Mouse (Mus musculus) left cerebral cortex, adult 2 months (tissue): ENCODE measurements at regions not wholly inside any gene's neighbourhood (a gene's known extent, or its start where the extent isn't known, plus 50 kb on each side); places are given as distances from the start of the nearest gene placed in this dataset.
A peak's percentile ranks its signal among the peaks of the same experiment; 100 is the strongest.

Experiments
- DNase-seq, 2 experiments: peaks; one replicate each; pipeline ENCODE4 v3.0.0; 2021 to 2022; ENCODE audit warnings: low spot score in 2 of 2, mixed read lengths in 1 of 2; ENCODE audit errors: extremely low spot score in 1 of 2
- H3K27ac ChIP-seq: fragments of 200-600 bp; 2 replicates; pipeline ENCODE4 v1.8.1; 2022
- H3K4me3 ChIP-seq: fragments of 200-600 bp; 2 replicates; pipeline ENCODE4 v1.8.1; 2022
- CTCF ChIP-seq: fragments of 200-600 bp; IDR thresholded peaks from 2 replicates; pipeline ENCODE4 v1.8.1; 2022; ENCODE audit warnings: antibody characterized with exemption, mild to moderate bottlenecking, moderate library complexity
- intact Hi-C: fragments of 180-260 bp; cut with DNase I; formaldehyde crosslinking; loops from one replicate; pipeline ENCODE4 v1.15.1; 2025

DNA sequence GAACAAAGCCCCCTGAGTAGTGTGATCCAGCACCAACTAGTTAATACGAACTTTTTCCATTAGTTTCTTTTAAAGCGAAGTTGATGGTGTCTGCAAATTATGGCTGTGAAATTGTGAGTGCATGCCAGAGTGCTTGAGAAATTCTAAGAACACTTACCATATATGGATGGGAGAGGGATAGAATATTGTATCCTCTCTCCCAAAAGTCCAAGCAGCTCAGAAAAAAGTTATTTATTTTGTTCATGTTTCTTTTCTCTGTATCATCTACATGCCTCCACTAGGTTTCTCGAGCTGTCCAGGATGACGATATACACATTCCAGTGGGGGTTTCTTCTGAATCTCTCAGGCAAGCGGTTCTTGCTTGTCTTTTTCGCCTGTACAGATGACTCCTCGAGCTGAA, 232.2 kb upstream of the Adra1b start:
- intact Hi-C loops: no loop called here
- no peak overlapping the region for H3K27ac ChIP-seq
- no peak for DNase-seq
- TF ChIP-seq CTCF: no peak
- no peak overlapping the region for H3K4me3 ChIP-seq

DNA sequence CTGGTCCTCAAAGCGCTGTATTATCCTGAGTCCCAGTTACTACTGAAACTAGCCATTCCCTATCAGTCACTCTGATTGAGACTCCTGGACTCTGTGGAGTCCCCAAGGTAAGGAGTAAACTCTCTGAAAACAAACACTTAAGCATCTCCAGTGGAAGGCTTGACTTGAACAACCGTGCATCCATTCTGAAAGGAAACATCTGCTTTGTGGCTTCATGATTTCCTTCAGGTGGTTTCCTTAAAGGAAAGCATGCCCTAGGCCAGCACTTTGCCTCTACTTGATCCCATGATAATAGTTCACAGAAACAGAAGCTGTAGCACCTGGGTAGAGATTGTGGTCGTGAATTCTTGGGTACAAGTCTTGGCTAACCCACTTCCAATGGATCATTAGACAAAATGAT, 235.0 kb upstream of the Adra1b start:
- no peak for TF ChIP-seq CTCF
- Histone ChIP-seq H3K27ac (no peak overlapping the region), H3K4me3 (no peak overlapping the region)
- DNase-seq: no peak
- intact Hi-C loops: no loop called here

DNA sequence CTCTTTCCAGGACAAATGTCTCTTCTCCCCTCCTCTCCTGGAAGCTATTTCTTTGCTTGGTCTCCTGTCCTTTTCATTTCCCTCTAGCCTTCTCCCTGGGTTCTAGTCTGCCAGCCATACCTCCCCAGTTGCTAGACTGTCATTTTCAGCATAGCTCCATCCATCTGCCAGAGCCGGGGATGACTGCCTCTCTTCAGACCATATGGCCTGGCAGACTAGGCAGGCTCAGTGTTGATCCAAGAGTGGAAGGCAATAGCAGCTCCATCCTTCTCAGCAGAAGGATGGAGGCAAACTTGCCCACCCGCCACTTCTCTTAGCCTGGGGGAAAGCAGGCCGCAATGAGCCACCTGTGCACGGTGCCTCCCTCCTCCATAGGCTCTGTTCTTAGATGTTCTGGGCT, 242.0 kb upstream of the Adra1b start:
- DNase-seq: peak in 1 of 2 experiments; percentile 13
- no peak overlapping the region for H3K4me3 ChIP-seq
- no peak for TF ChIP-seq CTCF
- no peak overlapping the region for H3K27ac ChIP-seq
- intact Hi-C loops: loop anchor here (10.0 kb wide), 1 partner anchor 258 kb away; no protein-coding TSS in a partner anchor

DNA sequence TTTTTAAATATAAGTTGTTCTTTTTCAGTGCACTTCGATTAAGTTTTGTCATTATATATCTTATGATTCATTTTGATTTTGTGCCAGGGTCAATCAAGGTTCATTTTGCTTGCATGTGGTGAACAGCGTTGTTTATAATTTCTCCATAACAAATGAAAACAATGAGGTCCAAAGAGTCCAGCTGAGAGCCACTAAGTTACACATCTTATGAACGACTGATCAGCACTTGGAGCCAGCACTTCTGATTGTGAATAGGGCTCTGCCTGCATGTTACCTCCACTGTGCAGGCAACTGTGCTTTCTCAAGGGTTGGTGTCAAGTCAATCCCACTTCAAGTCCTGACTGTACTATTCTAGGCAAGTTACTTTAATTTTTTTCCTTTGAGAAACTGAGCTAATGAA, 243.5 kb upstream of the Adra1b start:
- no peak for TF ChIP-seq CTCF
- no peak for DNase-seq
- intact Hi-C loops: loop anchor here (10.0 kb wide), 1 partner anchor 260 kb away; no protein-coding TSS in a partner anchor
- Histone ChIP-seq H3K27ac (no peak overlapping the region), H3K4me3 (no peak overlapping the region)

DNA sequence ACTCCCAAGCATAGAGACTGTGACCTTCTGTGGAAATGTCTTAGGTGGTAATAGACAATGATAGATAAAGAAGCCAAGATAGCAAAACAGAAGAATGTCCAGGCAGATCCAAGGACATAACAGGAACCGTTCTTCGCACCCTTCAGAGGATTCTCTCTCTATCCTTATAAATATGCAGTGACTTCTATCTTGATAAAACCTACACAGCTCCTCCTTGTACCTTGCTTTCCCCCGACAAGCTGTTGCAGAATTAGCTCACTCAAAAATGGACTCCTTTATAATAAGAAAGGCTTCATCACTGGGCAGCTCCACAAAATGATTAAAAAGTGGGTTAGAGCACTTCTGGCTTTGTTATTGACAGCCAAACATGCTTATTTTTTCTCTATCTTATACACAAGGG, 245.4 kb upstream of the Adra1b start:
- no peak for TF ChIP-seq CTCF
- no peak overlapping the region for H3K4me3 ChIP-seq
- intact Hi-C loops: loop anchor here (10.0 kb wide), 1 partner anchor 262 kb away; no protein-coding TSS in a partner anchor
- DNase-seq: no peak
- no peak overlapping the region for H3K27ac ChIP-seq

DNA sequence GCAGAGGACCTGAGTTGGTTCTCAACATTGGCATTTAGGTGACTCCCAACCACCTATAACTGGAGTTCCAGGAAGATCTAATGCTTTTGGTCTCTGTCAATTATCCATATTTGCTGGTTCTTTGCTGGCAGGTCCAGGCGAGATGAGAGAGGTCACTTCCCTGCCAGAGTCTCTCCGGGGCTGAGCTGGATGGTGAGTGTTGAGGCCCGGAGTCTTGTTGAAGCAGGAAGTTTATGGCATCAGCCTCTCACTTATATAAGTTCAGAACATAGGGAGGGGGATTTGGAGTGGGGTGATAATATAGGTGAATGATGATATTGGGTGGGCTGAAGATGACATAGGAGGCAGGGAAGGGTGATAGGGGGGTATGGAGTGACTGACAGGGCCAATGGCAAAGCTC, 246.3 kb upstream of the Il12b start:
- Histone ChIP-seq H3K27ac (no peak overlapping the region), H3K4me3 (no peak overlapping the region)
- intact Hi-C loops: no loop called here
- no peak for DNase-seq
- TF ChIP-seq CTCF: no peak

DNA sequence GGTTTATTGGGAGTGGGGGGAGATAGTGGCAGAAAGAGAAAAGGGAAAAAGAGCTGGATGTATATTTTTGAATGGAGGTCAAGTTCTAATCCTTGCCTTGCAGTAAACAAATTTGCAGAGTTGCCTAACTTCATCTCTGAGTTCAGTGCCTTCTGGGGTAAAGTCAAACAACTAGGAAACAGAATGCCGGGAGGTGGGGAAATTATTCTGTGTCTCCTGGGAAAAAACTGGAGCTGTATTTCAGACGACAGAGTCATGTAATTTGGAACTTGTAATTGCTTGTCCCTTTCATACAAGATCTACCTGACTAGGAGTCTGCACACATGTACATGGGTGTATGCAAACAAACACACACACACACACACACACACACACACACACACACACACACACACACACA, 244.3 kb upstream of the Il12b start:
- no peak for TF ChIP-seq CTCF
- no peak for DNase-seq
- Histone ChIP-seq H3K4me3 (no peak overlapping the region), H3K27ac (no peak overlapping the region)
- intact Hi-C loops: no loop called here

DNA sequence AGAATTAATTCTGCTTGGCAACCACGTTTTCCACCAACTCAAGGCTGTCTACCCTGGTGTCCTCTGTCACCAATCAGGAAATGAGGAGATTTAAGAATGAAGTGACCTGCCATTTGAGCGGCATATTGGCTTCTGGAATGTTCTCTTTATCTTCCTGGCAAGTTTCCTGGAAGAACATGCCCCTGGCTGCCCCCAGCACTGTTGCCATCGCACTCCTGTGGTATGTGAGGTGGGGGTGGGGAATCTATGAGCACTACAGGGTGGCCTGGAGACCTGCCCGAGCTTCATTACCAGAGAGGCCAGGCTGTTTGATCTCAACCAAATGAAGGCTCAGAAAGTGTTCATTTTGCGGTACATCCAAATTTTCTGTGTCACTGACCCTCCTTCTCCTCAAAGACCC, 243.8 kb upstream of the Il12b start:
- Histone ChIP-seq H3K27ac (no peak overlapping the region), H3K4me3 (no peak overlapping the region)
- no peak for DNase-seq
- intact Hi-C loops: no loop called here
- TF ChIP-seq CTCF: no peak

DNA sequence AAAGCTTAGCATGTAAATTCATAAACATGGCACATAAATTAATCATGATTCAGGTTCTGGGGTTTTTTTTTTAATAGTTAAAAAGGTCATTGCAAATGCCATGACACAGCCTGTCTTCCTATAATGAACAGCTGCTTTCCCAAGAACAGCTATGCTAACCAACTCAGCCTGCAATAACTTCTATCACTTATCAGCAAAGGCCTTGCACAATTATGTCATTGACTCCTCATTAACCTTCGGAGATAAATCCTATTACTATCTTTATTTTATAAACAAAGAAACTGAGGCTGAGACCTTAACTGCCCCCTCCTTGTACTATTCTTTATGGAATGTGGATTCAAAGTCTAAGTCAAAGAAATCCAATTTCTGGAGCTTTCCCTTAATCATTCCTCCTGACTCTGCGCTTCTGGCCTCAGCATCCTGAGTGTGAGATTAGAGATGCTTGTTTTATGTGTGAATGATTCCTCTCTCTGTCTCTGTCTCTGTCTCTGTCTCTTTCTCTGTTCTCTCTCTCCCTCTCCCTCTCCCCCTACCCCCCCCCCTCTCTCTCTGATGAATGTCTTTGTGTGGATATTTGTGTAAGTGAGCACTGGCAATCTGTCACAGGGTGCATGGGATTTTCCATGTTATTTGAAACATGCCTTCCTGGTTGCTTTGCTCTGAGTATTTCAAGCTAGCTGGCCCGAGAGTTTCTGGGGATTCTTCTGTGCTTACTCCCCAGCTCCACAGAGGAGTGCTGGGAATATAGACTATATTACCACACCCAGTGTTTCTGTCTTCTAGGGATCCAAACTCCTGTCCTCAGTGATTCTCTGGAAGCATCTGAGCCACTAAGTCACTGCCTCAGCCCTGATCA, 243.1 kb upstream of the Il12b start:
- H3K27ac ChIP-seq: no peak overlapping the region
- no peak for TF ChIP-seq CTCF
- intact Hi-C loops: no loop called here

DNA sequence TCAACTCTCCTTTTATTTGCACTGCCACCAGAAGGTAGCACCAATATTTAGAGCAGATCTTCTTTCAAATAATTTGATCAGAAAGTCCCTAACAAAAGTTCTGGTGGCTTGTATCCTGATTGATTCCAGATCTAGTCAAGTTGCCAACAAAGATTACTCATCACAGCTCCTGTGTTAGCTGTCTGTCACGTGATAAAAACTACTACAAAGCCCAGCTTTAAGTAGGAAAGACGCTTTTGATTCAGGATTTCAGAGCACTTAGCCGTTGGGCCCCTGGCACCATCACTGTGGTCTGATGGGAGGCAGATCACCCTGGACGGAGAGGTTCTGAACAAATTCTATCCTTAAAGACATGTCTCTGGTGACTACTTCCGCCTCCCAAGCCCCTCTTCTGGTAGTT, 241.6 kb upstream of the Il12b start:
- intact Hi-C loops: no loop called here
- no peak overlapping the region for H3K4me3 ChIP-seq
- no peak for DNase-seq
- TF ChIP-seq CTCF: no peak
- no peak overlapping the region for H3K27ac ChIP-seq

More for the DNA sequence above, 243.1 kb upstream of the Il12b start:
- no peak for DNase-seq
- H3K4me3 ChIP-seq: no peak overlapping the region

DNA sequence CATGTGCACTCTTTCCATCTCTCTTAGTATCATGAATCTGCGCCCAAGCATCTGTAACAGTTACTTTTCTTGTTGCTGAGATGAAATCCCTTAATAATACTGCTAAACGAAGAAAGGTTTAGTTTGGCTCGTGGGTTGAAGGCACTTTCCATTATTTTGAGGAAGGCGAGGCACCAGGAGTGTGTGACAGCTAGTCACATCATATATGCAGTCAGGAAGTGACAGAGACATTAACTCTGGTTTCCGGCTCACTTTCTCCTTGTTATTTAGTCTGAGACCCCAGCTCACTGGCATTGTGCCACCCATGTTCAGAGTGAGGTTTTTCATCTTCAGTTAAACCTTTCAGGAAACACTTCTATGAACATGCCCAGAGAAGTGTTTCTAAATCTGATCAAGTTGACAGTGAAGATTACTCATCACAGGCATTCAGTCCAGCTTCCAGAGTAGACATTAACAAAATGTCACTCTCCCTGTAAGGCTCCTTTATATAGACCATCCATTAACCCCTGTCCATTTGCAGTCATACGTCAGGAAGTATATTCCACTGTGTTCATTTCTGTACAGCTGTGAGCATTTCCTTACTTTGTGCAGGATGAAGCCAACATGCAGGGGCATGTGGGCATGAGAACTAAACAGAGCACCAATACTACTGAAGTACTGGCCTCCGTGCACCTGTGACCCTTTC, 238.0 kb upstream of the Il12b start:
- intact Hi-C loops: no loop called here
- H3K4me3 ChIP-seq: no peak overlapping the region
- no peak overlapping the region for H3K27ac ChIP-seq
- no peak for TF ChIP-seq CTCF
- DNase-seq: no peak

DNA sequence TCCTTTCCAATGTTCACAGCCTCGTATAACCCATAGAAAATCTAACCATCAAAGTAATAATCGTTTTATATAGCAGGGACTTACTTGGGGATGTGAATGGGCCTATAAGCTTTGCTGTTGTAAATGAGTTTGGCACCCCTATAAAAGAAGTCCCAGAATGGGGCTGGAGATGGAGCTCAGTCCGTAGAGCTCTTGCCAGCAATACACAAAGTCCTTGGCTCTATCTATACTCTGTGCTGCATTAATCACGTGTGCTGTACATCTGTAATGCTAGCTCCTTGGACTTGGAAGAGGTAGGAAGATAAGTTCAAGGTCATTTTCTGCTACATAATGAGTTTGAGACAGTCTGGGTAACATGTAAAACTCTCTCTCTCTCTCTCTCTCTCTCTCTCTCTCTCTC, 236.8 kb upstream of the Il12b start:
- TF ChIP-seq CTCF: no peak
- intact Hi-C loops: no loop called here
- DNase-seq: no peak
- H3K27ac ChIP-seq: no peak overlapping the region
- no peak overlapping the region for H3K4me3 ChIP-seq

DNA sequence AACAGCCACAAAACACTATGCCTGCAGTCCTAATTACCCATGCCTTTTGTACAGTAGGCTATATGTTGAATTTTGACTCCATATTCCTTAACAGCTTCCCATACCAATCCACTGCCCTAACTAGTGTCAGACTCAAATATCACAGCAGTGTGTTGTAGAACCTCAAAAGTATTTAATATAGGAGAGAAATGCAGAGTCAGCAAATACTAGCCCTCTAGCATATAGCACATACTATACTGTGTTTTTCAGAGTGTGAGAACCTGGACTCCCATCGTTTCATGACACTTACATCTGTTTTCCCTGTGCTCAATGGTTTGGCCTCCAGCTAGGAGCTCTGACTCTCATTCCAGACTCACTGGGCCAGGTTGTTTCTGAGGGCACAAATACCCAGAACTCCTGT, 236.1 kb upstream of the Il12b start:
- no peak for TF ChIP-seq CTCF

More for the DNA sequence above, 236.1 kb upstream of the Il12b start:
- Histone ChIP-seq H3K27ac (no peak overlapping the region), H3K4me3 (no peak overlapping the region)
- no peak for DNase-seq
- intact Hi-C loops: no loop called here
